Mouse (Mus musculus) frontal cortex, adult (tissue): ENCODE results near the gene Adamtsl5.

Experiments used
- ATAC-seq: cut with Nextera tagmentation; 2 replicates; pipeline ENCODE4 v1.9.2; 2017; ENCODE audit warnings: mild to moderate bottlenecking, moderate library complexity, mixed read lengths; ENCODE audit not compliant: low TSS enrichment

Adamtsl5 gene

DNA sequence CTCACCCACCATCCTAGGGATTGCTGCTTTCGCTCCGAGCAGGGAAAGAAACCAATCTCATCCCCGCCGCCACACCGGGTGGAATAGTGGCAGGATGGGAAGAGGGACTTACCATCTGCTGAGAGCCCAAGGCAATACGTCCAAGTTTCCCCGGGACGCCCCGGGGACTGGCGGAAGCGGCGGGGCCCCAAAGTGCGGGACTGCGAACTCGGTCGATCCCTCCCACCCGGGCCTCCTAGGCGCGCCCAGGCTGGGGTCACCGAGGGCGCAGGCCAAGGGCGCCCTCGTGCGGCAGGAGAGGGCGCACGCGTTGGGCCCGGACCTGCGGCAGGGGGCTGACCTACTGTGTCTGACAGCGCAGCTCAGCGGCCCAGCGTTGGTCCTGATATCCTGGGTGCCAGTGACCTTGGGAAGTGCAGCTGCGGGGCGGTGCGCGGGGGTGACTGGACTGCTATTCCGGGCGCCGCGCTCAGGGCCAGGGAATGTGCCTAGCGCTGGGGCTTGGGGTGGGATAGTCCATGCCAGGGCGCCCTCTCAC, at the start of gene Adamtsl5:
Gene Adamtsl5 (minus strand): TSS at position 169 of the 538 bp plus-strand sequence.
- no peak for ATAC-seq

DNA sequence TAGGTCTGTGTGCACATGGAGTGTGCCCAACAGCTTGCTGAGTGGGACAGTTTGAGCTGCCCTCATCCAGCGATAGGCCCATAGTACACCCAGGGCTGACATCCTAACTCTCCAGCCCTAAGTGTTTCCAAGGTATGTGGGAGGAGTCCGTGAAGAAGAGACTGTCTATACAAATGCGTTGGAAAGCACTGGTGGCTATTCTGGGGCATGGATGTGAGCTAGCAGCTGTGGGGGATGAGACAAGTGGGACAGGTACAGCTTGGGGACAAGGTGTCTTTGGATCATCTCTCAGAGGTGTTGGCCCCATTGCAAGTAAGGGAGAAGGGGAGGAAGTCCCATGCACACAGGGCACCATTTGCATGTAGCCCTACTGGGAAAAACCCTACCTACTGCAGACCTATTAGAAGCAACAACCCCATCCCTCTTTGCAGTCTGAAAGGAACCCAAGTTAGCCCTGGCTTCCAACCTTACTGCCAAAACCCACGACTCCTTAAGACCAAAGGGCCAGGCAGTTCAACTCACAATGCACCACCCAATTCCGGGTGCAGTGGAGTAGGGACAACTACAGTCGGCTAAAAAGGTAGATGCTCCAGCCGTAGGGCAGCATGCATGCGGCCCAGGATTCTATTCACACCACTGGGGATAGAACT, 49.4 kb upstream of the Adamtsl5 start:
- no peak for ATAC-seq

DNA sequence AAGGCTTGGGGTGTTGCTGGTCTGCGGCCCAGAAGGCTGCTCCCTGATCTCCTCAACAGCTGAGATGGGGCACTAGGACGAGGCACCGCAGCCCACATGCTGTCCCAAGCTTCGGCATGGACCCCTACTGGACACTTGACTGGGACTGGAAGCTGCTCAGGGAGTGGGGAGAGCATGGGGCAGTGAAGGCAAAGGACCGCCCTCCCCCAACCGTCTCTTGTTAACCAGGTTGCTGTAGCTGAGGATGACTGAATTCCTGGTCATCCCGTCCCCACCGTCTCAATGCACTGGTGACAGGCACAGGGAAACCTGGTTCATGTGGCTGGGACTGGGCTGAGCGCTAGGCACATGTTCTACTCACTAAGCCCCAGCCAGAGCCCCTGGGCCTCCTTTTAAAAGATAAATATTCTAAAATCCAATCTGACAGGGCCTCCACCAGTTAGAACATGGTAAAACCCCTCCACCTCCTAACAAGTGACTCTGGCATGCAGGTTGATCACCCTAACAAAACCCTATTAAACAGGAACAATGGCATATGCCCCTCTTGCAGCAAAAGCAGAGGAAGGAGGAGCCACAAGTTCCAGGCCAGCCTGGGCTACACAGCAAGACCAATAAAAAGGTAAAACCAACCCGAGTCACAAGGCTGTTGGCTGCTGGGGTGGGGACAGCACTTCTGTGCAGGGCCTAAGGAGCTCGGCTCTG, 48.8 kb upstream of the Adamtsl5 start:
- ATAC-seq: no peak

DNA sequence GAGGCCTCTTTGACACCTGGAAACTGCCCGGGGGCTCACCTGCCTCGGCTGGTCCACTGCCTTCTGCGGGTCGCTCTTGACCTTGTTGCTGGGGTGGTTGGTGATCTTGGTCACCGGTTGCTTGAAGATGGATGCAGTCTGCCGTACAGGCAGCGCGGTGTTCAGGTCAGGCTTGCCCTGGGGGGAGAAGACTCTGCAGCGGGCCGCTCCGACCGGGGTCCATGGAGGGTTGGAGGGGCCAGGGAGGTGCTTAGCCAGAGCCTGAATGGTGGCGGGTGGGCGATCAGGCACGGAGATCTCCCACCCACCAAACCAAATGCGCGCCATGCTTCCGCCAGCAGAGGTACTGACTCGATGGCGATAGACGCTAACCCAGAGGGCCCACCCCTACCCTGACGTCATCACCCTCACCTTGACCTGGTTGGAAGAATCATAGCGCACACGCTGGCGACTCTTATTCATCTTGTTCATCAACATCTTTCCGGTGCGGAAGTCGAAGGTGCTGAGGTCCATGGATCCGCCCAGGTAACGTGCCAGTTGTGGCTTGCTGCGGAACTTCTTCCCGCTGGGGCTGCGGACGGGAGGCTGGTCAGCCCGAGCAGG, 46.9 kb upstream of the Adamtsl5 start:
- no peak for ATAC-seq

DNA sequence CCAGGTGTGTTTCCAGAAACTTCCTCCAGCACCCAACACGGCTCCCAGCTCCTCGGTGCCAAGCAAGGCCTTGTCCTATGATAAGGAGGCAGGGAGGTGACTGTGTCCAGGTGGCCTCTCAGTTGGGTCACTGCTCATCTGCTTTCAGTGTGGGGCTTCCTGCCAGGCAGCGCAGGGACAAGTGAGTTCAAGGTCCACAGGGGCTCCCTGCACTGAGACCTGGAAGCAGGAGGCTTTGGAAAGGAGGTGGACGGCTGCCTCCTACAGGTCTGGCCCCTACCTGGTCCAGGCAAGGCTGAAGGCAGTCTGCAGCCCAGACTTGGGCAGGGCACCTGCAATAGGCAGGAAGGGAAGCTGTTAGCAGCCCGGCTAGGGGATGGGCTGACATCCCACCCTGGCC, 44.5 kb upstream of the Adamtsl5 start:
- ATAC-seq: no peak

DNA sequence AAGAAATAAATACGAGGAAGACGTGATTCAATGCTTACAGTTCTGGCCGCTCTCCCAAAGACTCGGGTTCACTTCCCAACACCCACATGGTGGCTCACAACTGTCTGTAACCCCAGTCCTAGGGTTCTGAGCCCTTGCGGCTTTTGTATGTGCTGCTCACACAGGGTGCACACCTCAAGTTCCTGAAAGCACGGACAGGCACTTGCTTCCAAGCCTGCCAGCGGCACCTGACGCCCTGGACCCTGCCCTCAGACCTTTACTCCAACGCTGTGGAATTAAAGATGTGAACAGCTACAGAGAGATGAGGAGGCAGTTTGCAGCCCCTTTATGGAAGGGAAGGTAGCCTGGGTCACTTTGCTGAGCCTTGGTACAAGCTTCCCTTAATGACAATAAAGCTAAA, 42.5 kb upstream of the Adamtsl5 start:
- no peak for ATAC-seq

DNA sequence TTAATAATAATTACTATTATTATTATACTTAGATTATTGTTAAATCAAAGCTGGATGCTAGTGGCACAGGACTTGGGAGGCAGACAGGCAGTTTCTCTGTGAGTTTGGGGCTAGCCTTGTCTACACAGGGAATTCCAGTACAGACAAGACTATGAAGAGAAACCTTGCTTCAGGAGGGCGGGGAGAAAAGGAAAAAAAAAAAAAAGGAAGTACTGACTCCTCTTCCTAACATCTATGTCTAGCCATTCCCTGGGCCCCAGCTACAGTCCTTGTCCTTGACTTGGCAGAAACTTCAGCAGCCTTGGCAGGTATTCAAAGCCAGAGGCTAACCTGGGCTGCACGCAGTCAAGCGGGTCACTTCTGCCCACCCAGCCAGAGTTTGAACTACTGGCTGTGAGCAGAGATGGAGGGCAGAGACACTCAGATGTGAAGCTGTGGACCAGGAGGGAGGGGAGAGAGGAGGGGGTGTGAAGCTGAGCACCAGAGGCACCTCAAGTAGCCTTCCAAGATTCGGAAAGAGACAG, 41.0 kb upstream of the Adamtsl5 start:
- ATAC-seq: no peak

DNA sequence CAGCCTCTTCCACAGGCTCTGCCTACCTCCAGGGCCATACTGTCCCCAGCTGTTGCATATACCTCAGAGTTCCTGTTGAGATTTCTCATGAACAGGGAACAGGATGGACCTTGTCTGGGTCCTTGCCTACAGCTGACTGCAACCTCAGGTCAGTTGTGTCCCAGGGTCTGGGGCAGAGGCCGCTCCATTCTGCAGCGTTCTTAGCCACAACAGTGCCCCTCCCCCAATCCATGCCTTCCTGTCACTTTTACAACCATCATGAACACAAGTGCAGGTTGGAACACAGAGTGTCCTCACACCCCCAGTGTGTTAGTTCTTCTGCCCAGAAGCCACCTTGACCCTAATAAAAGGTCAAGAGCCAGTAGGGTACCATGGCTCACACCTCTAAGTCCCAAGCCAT, 40.5 kb upstream of the Adamtsl5 start:
- ATAC-seq: no peak

DNA sequence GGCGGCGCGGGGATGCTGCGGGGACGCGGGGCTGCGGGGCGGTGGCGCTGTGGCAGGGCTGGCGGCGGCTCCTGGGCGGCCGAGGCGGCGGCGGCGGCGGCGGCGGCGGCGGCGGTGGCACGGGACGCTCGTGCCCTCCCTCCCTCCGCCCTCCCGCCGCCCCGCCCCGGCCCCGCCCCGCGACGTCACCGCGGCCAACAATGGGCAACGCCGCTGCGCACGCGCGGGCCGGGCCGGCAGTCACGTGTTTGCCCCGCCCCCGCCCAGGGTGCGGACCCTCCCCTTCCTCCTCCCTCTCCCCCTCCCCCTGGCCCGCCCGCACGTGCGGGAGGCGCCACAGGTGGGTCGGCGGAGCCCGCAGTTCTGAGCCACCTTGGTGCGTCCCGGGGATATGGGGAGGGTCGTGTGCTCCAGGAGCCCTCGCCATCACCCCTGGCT, 39.3 kb upstream of the Adamtsl5 start, which contains the start of gene Mex3d:
Gene Mex3d (minus strand): TSS at position 138 of the 438 bp plus-strand sequence.
- ATAC-seq: no peak

DNA sequence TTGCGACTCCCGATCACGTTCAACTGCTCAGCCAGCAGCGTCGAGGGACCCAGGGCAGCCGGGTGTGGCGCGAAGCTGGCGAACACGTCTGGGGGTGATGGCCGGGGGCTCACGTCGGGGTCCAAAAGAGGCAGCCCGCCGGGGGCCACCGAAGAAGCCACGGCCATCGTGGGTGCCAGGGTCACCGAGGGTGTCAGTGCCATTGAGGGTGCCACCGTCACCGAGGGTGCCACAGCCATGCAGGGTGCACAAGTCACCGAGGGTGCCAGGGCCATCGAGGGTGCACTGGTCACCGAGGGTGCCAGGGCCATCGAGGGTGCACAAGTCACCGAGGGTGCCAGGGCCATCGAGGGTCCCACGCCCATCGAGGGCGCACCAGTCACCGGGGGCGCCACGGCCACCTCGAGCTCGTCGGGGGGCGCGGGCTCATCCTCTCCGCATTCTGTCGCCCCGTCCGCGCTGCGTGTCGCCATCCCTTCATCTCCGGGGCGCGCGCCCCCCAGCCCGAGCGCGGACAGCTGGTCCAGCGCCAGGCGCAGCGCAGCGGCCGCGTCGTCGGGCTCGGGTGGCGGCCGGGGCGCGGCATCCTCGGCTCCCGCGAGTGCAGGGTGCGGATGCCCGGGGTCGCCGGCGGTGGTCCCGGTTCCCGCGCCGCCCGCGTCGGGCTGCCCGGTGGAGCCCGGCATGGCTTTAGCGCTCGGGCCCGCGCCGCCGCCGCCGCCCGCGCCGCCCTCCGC, 38.7 kb upstream of the Adamtsl5 start:
- ATAC-seq: no peak

DNA sequence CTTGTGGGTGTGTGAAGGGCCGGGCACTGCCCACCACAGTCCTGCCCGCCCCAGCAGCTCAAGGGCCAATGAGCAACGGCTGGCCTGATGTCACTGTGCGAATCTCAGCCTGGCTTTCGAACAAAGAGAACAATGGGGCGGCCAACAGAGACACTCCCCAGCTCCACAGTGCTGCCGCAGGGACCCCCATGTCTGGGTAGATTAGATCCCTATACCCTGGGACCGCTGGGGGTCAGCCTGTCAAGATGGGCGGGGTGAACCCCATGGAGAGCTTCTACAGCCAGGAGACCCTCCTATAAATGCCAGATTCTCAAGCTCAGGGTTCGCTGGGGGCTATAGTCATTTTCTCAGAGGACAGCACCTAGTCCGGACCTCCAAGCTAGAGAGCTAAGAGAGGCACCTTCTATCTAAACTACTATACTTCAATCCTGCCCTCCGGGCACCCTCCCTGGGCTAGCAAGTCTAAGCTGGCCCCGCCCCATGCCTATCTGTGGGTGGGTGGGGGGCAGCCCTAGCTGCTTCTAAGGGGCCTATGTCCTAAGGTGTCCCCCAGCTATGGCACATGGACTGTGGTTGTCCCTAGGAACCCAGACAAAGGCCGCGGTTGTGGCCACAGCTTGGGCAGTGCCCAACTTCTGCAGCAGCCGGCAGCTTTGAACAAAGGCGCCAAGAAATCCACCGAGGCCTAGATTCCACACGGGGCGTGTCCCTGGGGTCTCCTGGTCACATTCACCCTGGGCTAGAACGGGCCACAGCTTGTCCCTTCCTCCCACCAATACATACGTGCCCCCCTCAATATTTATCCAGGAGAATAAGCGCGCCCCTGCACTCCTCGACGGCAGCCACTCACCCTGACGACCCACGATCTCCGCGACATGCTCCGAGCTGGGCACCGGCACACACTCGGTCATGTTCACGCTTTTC, 37.9 kb upstream of the Adamtsl5 start:
- ATAC-seq: no peak; the same call in 1 of the 2 replicates

DNA sequence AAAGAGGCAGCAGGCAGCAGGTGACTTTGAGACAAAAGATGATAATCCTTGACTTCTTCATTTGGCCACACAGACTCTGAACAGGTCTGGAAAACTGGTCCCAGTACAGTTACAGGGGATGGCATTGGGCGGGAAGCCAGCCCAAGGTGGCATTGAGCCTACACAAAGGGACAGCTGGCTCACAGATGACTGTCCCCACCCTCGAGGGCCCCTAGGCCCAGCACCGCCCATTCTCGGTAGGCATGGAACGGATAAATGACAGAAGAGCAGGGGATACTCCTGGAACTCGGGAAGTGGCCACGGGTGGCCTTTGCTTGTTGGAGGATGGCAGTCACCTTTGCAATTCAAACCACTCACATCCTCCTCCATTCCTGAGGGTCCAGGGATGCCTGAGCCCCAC, 37.1 kb upstream of the Adamtsl5 start:
- no peak for ATAC-seq

DNA sequence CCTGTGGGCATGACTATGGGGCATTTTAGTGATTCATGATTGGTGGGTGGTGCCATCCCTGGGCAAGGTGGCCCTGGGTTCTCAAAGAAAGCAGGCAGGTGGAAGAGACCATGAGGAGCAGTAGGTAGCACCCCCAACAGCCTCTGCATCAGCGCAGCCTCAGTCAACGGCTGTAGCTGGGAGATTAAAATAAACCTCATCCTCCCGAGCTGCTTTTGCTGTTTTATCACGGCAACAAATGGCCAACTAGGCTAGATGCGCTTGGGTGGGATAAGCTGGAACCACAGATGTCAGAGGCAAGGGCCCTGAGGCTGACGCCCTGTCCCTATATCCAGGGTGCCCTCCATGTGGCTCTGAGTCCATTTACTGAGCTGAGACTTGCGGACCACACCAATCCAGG, 36.5 kb upstream of the Adamtsl5 start:
- no peak for ATAC-seq

DNA sequence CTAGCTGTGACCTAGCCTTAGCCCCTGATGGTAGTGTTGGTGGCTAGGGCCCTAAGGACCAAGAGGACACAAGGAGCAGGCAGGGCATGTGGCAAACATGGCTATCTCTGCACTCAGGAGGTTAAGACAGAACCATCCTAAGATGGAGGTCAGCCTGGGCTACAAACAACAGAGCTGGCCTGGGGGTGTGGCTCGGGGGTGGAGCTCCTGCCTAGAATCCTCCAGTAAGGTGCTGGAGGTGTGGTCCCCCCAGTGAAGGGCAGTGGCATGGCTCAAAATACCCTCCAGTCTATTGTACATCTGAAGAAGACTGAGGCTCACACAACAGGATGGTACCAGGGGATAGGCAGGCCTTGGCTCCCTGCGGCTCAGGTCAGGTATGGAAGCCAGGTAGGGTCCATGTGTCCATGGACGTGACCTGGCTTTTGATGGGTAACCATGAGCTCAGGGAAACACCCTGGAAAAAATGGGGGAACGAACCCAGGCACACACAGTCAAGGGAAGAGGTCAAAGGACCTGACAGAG, 36.0 kb upstream of the Adamtsl5 start:
- no peak for ATAC-seq

DNA sequence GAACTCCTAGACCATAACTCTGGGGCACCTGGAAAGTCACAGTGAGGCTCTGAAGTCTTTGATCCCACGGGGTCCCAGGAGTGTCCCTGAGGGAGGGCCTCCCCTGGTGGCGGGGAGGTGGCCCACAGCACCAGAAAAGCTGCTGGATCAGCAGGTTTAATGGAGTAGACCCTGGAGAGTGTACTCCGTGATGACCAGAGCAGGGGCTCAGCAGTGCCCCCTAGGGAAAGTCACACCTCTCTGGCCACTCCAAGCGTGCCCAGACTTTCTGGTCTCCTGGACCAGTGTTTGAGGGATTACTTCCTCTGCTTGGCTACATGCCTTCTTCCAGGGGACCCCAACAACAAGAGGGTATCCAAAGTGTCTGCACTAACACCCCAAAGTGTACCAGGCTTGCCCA, 35.2 kb upstream of the Adamtsl5 start:
- ATAC-seq: no peak

DNA sequence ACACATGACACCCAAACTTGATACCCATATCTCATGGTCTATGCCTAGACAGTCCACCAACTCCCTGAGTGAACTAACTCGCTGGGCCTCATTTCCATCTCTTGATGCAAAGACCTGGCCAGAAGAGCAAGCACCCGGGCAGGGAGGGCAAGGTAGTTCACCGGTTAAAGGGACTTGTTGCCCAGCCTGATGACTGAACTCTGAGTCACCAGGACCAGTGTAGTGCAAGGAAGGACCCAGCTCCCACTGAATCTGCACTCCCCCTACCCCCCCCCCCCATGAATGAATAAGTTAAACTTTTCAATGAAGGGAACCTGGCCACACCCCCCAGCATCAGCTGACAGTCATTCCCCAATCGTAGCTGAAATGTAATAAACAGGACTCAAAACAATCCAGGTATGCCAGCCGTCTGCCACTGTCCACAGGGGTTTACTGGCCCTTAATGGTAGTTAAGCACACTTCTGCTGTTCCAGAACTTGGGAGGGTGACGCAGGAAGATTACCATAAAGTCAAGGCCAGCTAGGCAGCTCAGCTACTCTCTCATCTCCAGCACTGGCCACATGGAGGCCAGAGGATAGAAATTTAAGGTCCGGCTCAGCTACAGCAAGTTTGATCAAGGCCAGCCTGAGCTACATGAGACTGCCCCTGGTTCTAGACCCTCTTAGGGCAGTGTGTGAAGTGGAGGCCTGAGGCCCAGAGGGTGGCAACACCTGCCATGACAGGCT, 34.6 kb upstream of the Adamtsl5 start:
- ATAC-seq: no peak

DNA sequence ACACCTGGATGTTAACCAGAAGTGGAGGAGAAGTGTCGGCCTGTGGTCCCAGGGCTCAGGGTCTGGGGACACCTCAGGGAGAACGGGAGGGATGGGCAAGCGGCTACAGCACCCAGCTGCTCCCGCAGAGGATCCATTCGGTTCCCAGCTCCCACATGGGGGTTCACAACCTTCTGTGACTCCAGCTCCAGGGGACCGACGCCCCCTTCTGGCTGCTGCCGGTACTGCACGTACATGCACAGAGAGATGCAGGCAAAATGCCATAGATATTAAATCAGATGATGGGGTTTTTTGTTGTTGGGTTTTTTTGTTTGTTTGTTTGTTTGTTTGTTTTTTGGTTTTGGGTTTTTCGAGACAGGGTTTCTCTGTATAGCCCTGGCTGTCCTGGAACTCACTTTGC, 29.5 kb upstream of the Adamtsl5 start:
- ATAC-seq: no peak

DNA sequence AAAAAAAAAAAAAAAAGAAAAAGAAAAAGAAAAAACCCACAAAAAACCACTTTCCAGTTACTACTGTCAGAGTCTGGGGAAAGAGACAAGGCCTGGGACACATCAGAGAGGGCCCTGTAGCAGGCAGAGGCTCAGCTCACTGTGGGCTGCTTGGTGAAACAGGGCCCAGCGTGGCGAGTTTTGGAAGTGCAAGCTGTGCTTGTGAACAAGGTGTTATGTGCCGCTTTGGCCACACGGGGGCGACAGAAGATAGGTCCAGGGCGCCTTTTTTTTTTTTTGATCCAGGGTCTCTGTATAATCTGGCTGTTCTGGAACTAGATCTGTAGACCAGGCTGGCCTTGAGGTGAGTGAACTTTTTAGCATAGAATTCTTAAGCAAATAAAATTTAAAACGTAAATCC, 27.9 kb upstream of the Adamtsl5 start:
- peak; percentile 72 for ATAC-seq

DNA sequence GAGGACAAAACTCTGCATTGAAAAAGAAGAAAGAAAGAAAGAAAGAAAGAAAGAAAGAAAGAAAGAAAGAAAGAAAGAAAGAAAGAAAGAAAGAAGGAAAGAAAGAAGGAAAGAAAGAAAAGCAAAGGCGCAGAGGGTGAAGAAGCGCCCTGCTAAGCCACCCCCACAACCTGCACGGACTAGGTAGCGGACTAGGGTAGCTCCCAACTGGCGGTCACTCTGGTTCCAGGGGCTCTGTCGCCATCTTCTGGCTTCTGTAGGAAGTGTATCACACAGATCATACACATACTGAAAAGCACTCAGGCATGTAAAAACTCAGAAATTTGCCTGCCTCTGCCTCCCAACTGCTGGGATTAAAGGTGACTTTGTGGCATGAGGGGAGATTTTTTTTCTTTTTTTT, 25.9 kb upstream of the Adamtsl5 start:
- ATAC-seq: no peak

DNA sequence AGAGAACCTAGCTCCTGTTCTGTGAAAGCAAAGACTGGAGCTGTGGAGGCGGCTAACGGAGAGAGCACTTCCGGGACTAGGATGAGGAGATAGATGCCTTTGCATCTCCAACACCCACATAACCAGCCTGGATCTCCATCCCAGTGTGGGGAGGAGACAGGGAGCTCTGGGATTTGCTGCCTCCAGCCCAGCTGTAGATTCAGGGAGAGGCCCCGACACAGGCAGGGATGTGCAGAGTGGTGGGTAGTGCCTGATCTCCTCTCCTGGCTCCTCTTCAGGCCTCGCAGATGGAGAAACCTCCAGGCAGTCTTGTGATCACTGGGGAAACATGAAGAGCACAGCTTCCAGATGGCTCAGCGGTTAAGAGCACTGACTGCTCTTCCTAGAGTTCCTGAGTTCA, 24.5 kb upstream of the Adamtsl5 start:
- peak; percentile 81 for ATAC-seq
